Mouse (Mus musculus) ES-Bruce4 (cell line): Measurements from ENCODE around the gene Ankrd10.

Source experiments
- CTCF ChIP-seq: IDR thresholded peaks from one replicate; pipeline ENCODE4 v1.8.1; 2011; ENCODE audit warnings: low read depth, low read length
- EP300 ChIP-seq: IDR thresholded peaks from 2 replicates; pipeline ENCODE4 v1.6.1; 2011; ENCODE audit warnings: low read depth, low read length; ENCODE audit not compliant: insufficient read depth
- POLR2A ChIP-seq: IDR thresholded peaks from one replicate; pipeline ENCODE4 v1.8.1; 2011; ENCODE audit warnings: low read length; ENCODE audit not compliant: insufficient read depth

GRCm38 (mm10) chr8:11571950-11572349, 63.6 kb downstream of the Ankrd10 start:
- no peak for TF ChIP-seq CTCF
- no peak for TF ChIP-seq POLR2A
- no peak for TF ChIP-seq EP300
